Mouse (Mus musculus) brain, embryonic 14.5 days (tissue): ENCODE measurements around the gene Zfp446. TPM values are rescaled to one million over a fixed set of nuclear protein-coding genes. Genes with fewer than 3 reads are reported as not detected.

Source experiments
- DNase-seq: peaks from one replicate; pipeline ENCODE4 v3.0.0-alpha.2; 2011; ENCODE audit warnings: low read depth
- CTCF ChIP-seq: fragments of 200-500 bp; IDR thresholded peaks from 2 replicates; pipeline ENCODE4 v1.5.1; 2012; ENCODE audit warnings: inconsistent platforms, mild to moderate bottlenecking, moderate library complexity, borderline replicate concordance; ENCODE audit not compliant: insufficient read depth, insufficient read length; ENCODE audit errors: extremely low read depth
- POLR2A ChIP-seq: fragments of 200-500 bp; IDR thresholded peaks from 2 replicates; pipeline ENCODE4 v1.6.1; 2012; ENCODE audit warnings: mild to moderate bottlenecking, inconsistent platforms, borderline replicate concordance; ENCODE audit not compliant: poor library complexity, insufficient read depth, insufficient read length, severe bottlenecking; ENCODE audit errors: extremely low read depth
- polyA plus RNA-seq: library from polyadenylated mRNA; depleted of rRNA; stranded (reverse); fragments of >200 nt; gene quantifications from 2 replicates; pipeline ENCODE4 v1.2.3, GENCODE M21; 2012; rRNA removed

The Zfp446 gene
- polyA plus RNA-seq, 1 experiment, result 16.5 TPM

DNA sequence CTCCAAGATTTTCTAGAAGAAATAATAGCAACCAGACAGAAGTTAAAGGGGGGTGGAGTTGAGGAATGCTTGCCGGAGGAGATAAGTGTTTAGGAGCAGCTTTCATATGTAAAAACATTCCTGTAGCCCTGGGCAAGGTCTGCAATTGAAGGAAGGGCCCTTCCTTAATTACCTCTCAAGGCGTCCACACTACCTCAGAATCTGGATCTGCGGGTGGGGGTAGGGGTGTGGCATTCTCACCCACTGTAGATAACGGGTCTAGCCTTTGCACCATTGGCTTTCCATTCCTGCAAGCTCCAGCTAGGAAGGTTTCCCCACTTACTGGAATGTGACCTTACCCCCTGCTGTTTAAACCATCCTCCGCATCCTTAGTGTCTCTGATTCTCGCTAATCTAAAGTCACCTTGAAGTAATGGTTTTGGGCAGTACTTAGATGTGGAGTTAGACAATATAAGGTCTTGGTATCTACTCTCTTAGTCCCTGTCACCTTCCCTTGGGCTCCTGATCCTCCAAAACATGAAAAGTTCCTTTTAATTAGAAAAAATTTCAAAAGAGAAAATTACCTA is 36.7 kb downstream of the Zfp446 start:
- TF ChIP-seq CTCF (no peak), POLR2A (no peak)
- DNase-seq, result no peak

DNA sequence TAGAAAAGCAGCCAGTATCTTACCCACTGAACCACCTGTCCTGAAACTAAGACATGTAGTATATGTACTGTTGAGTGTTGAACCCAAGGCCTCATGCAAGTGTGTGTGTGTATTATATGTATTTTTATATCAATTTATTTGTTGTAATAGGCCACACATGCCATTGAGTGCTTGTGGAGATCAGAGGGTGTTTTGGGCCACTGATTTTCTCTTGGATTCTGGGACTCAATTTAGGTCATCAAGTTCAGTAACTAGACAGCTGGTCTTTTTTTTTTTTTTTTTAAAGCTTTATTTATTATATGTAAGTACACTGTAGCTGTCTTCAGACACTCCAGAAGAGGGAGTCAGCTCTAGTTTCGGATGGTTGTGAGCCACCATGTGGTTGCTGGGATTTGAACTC is 37.6 kb downstream of the Zfp446 start:
- no peak for DNase-seq
- TF ChIP-seq POLR2A (no peak), CTCF (no peak)

DNA sequence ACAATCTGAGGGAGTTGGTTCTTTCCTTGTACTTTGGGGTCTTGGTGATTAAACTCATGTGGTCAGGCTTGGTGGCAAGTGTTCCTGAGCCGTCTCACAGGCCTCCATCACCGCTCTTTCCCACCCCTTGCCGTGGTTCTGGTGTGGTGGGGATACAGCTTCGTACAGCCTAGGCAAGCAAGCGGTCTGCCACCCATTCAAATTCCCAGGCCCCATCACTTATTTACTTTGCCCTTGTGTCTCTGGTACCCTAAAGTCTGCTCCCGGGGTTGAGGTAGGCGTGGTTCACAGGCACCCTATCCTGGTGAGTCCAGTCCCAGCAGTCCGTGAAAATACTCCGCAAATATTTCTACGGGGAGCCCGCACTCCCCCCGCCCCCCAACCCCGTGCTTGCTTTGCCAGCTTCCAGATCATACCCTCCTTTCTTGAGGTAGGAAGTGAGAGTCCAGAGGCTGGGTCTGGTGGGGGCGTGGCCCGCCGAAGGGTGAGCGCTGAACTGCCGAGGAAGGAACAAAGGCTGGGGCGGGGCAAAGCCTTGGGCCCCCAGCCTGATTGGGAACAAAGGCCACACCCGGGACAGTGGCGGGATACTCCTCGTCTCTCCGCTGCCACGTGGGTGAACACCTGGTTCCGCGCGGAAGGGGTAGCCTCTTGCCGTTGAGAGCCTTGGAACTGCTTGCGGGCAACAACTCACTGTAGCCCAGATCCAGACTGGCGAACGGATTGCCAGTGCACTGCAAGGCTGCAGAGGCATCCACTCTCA is 45.3 kb downstream of the Zfp446 start:
- TF ChIP-seq CTCF (no peak), POLR2A (no peak)
- peak; percentile 88 for DNase-seq

DNA sequence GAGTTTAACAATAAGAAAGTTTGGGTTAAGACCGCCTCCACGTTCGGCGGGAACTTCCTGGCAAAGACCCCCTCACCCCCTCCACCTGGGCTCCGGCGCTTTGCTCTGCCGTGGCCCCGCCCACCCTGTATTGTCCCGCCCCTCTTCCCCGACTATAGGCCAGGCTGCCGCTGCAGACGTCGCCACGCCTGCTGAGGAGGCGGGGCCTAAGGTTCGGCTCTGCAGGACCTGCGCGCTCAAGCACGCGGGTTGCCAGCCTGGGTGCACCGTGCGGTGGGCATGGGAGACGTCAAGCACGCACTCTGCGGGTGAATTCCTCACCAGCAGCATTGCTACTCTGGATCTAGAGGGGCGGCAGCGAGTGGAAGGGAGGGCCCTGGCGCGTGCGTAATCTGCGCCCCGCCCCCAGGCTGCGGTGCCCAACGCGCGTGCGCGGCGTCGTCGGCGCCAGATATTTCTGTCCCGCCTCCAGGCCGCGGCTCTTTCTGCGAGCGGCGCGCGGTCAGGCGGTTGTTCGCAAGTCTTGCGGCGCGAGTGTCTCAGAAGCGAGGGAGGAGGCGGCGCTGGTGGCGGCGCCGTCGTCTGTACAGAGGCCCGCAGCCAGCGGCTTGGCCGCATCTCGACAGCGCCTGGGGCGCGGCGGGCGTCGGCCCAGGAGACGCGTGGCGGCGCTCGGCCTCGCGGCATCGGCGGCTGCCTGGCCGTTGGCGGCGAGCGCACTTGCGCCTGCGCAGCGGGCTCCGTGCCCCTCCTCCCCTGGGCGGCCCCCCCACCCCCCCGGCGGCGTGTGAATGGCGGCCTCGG is 46.5 kb downstream of the Zfp446 start:
- DNase-seq, result peak; percentile 98
- peak; percentile 89 for TF ChIP-seq POLR2A
- TF ChIP-seq CTCF, result no peak

DNA sequence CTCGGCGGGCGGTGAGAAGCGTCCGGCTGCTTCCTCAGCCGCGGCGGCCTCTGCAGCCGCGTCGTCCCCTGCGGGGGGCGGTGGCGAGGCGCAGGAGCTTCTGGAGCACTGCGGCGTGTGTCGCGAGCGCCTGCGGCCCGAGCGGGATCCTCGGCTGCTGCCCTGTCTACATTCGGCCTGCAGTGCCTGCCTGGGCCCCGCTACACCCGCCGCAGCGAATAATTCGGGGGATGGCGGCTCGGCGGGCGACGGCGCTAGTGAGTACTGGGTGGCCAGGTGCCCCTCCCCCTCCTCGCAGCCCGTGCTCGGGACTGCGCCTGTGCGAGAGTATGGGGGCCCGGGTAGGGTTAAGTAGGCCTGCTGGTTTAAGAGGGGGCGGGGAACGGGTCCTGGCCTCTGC is 47.2 kb downstream of the Zfp446 start:
- no peak for TF ChIP-seq CTCF
- no peak for TF ChIP-seq POLR2A
- DNase-seq, result peak; percentile 87

DNA sequence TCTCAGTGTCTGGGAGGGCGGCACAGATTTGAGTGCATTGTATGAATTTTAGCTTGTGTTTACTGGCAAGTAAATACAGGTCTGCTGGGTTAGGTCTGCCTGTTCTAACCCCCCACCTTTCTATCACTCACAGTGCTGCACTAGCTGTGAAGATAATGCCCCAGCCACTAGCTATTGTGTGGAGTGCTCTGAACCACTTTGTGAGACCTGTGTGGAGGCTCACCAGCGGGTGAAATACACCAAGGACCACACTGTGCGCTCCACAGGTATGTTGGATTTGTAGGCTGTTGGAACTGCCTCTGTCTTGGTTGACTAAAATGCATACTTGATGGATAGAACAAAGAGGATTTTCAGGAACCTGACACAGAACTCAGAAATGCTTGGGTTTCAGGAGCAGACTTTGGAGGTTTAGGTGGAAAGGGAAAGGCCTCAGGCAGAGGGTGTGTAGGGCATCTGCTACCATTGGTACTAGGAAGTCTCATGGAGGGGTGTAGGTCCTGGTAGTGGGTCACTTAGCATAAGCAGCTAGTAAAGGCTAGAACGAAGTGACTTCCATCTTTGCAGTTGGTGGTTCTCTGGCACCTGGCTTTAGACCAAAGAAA is 48.0 kb downstream of the Zfp446 start:
- no peak for DNase-seq
- no peak for TF ChIP-seq POLR2A

DNA sequence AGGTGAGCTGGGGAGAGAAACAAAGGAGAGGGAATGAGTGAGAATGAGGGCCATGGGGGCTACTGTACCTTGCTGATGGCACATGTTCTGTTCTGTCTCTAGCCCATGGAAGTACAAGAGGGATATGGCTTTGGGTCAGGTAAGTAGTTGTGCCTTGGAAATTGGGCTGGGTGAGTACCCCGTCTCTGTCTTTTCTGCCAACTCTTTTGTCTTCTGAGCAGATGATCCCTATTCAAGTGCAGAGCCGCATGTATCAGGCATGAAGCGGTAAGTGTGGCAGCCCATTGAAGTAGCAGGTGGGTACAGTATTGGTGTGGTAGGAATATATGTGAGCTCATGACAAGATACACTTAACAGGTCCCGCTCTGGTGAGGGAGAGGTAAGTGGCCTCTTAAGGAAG is 51.3 kb downstream of the Zfp446 start:
- DNase-seq, result no peak
- TF ChIP-seq POLR2A (no peak), CTCF (no peak)

DNA sequence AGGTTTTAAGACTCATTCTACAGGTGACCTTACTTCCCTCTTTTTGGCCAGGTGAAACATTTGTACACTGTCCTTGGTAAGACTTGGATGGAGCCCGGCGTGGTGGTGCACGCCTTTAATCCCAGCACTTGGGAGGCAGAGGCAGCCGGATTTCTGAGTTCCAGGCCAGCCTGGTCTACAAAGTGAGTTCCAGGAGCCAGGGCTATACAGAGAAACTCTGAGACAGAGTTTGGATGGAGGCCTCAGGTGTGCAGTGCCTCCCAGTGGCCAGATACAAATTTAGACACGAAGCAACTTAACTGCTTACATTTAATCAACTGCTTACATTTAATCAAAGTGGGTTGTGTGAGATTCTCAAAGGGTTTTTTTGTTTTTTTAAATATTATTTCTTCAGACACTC is 53.4 kb downstream of the Zfp446 start:
- DNase-seq, result peak; percentile 43
- TF ChIP-seq CTCF, result peak; percentile 33; the same call in 1 of the 2 replicates
- TF ChIP-seq POLR2A, result no peak

DNA sequence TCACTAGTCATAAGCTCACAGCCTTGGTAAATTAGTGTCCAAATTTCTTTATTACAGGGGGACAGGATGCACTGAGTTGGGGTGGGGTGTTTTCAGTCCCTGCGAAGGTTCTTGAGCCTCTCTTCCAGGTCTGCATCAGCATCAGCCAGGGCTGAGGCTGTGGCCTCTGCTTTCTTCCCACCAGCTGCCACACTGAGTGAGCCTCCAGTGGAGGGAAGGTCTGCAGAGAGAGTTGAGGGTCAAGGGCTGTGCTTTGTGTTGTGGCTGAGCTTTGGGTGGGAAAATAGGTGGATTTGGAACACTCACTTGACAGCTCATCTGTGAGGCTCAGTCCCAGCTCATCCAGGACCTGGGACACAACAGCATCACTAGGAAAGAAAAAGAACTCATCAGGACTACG is 54.3 kb downstream of the Zfp446 start:
- no peak for DNase-seq
- TF ChIP-seq CTCF (no peak), POLR2A (no peak)

DNA sequence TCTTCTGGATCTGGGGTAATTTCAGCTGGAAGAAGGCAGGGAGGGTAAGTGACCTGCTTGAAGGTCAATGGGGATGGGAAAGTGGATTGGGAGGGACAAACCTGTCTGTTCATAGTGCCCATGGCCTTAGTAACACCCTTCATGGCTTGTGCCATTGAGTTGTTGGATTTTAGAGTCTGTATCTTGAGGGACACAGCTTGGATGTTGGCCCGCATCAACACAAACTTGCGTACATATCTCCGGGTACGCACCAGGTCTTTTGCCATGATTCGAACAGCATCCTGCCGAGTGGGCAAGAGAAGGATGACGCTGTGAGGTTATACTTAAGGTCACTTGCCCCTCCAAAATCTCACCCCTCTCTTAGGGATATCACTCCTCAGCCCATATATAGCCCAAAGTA is 54.9 kb downstream of the Zfp446 start:
- DNase-seq, result no peak
- TF ChIP-seq POLR2A (no peak), CTCF (no peak)

DNA sequence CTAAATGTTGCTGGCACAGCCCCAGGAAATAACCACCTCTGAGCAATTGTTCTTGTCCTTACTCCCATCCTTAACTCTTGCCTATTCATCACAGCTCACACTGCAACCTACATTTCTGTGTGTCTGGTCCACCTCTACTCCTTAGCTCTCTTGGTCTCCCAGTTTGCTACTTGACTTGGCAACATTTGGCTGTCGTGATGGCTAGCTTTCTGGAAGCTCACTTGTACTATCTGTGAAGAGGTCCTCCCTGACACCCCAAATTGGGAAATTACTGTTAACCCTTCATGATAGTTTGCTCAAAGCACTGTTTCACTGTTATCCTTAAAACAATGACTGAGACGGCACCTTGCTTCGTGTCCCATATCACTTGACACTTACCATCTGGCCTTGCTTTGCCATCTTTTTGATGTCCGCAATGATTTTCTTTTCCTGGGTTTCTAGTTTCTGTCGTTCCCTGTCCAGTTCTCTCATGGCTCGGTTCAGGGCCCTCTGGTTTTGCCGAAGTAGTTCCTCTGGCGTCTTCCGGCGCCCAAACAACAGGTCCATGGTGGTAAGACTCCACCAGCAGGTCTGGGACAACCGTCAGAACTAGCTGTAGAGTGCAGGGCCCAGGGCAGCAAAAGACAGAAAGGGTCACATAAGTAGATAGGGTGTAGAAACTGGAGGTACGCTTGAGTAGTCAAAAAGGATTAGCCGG is 56.0 kb downstream of the Zfp446 start:
- TF ChIP-seq CTCF (no peak), POLR2A (no peak)
- no peak for DNase-seq

DNA sequence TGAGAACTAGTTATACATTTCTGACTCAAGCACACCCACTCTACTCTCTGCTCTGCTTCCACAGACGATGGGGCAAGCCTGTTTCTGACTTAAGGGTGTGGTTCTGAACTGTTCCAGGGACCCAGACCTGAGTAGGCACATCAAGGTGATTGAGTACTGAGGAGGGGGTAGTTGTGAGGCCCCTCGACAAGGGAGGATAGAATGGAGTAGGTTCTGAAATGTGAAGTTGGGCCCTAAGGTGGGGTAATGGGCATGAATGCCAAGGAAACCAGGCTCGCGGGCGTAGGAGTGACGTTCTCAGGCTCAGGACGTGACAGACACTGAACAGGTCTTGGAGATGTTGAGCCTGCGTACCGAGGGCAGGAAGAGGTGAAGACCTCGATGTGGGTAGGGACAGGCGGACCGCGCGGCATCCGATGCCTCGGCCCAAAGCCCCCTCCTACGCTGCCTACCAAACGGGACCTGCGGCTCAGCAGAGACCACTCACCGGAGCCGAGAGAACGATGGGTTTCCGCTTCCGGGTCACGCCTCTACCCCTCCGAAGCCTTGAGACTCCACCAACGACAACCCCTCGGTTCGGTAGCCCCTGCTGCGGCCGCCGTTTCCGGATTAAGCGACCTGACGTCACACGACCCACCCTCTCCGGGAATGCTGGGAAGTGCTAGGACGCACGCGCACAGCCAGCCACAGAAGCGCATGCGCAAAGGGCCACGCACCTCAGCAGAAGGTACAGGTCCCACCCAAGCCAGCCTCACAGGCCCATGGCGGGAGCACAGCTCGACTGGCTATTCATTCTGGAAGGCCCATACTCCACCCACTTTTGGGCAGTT is 56.7 kb downstream of the Zfp446 start, which contains the start of gene Chmp2a:
Gene Chmp2a, minus strand, starts transcription at position 660 of the 830 bp plus-strand sequence.
- DNase-seq, result peak; percentile 99
- TF ChIP-seq POLR2A, result no peak; the same call in 1 of the 2 replicates
- TF ChIP-seq CTCF, result no peak

Other genes starting within 250 kb of the Zfp446 start
- 0.01 TPM in 2 replicates for gene Vmn2r56, start 242.8 kb upstream of the Zfp446 start, polyA plus RNA-seq
- 21.8 and 25.6 TPM in 2 replicates for gene Zscan18, start 174.2 kb upstream of the Zfp446 start, polyA plus RNA-seq
- gene Zfp329, start 159.0 kb upstream of the Zfp446 start, polyA plus RNA-seq, result 19.1 and 22.6 TPM in 2 replicates
- gene Zfp110, start 143.1 kb upstream of the Zfp446 start, polyA plus RNA-seq, result 11.4 and 13.4 TPM in 2 replicates
- 9.4 and 10.5 TPM in 2 replicates for gene Zfp128, start 96.7 kb upstream of the Zfp446 start, polyA plus RNA-seq
- gene Zscan22, start 80.0 kb upstream of the Zfp446 start, polyA plus RNA-seq, result 14.2 and 17.8 TPM in 2 replicates
- 2,137 and 2,684 TPM in 2 replicates for gene Rps5, start 55.6 kb upstream of the Zfp446 start, polyA plus RNA-seq
- 2.6 and 3.3 TPM in 2 replicates for gene Rnf225, start 50.4 kb upstream of the Zfp446 start, polyA plus RNA-seq
- 14.1 and 16.1 TPM in 2 replicates for gene Zfp324, start 12.0 kb upstream of the Zfp446 start, polyA plus RNA-seq
- gene Slc27a5, start 20.3 kb downstream of the Zfp446 start, polyA plus RNA-seq, result 0.75 and 1.9 TPM in 2 replicates
- 585 and 651 TPM in 2 replicates for gene Trim28, start 21.3 kb downstream of the Zfp446 start, polyA plus RNA-seq
- 54.8 and 54.9 TPM in 2 replicates for gene Zbtb45, start 32.2 kb downstream of the Zfp446 start, polyA plus RNA-seq
- gene Chmp2a, start 57.0 kb downstream of the Zfp446 start, polyA plus RNA-seq, result 166 and 170 TPM in 2 replicates
- 373 and 391 TPM in 2 replicates for gene Ube2m, start 60.4 kb downstream of the Zfp446 start, polyA plus RNA-seq
- 11.8 and 11.9 TPM in 2 replicates for gene Mzf1, start 76.9 kb downstream of the Zfp446 start, polyA plus RNA-seq
- 0.03 and 0.07 TPM in 2 replicates for gene Vmn1r85, start 117.3 kb downstream of the Zfp446 start, polyA plus RNA-seq
- 0.03 TPM in 1 of 2 replicates, not detected in the other for gene Vmn1r86, start 142.1 kb downstream of the Zfp446 start, polyA plus RNA-seq
- not detected in 2 replicates for gene Vmn1r87, start 162.3 kb downstream of the Zfp446 start, polyA plus RNA-seq
- not detected in 2 replicates for gene Vmn1r88, start 181.7 kb downstream of the Zfp446 start, polyA plus RNA-seq
- not detected in 2 replicates for gene Vmn1r89, start 235.2 kb downstream of the Zfp446 start, polyA plus RNA-seq